9 mouse cellular contexts compared by ENCODE assay signal in the genomic region with DNA sequence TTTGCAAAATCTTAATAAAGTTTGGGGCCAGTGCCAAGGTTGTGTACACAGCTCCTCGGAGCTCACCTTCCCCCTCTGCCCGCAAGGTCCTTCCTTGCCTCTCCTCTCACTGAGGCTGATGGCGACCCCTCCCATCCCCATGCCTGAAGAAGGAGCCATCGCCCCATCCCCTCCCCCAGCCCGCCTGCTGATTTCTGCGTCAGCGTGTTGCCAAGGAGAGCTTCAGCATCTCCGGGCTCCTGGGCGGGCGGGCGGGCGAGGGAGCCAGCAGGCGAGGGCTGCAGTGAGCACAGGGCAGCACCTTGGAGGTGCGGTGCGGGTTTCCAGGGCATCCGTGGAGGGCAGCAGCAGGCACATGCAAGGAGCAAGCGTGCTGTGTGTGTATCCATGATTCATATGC. TPM values are rescaled to one million over a fixed set of nuclear protein-coding genes. Genes with fewer than 3 reads are reported as not detected.
DNase-seq lines count a peak whose midpoint lies in the region; ATAC-seq and TF ChIP-seq lines count a peak whose summit lies in the region.
"Had no signal": no experiment of that assay in that cellular context is flagged by ENCODE, and none has a peak within 500 bp of the region (broad histone marks: within the 10 kb centered on the region; RNA-seq: fewer than 3 reads in every experiment).

No protein-coding gene starts in this region.

- peak; percentile 28 for DNase-seq in cerebellum, adult 9-10 months
- DNase-seq in cerebellum, postnatal 36 days: no peak
- DNase-seq in lung, postnatal 0 days (ENCODE audit: low spot score): peak; percentile 14
- no peak for DNase-seq in lung, postnatal 4 days
- DNase-seq in thymus, postnatal 10 days (ENCODE audit: low spot score in 2 of 2): no peak

- H3K4me3 ChIP-seq in lung, postnatal 0 days (ENCODE audit: low read depth, low read length): no peak overlapping the region
- peak overlapping the region; percentile 19 for H3K4me3 ChIP-seq in intestine, embryonic 16.5 days (ENCODE audit: low read length)
- peak overlapping the region; percentile 16 for H3K4me3 ChIP-seq in olfactory bulb, adult 2 months (ENCODE audit: insufficient read depth, low read depth, low read length)

- H3K27me3 ChIP-seq in lung, postnatal 0 days (replicated peaks; ENCODE audit: insufficient read depth, low read length): no peaks in the 10 kb centered on the region
- no peaks in the 10 kb centered on the region for H3K27me3 ChIP-seq in intestine, embryonic 16.5 days (replicated peaks; ENCODE audit: control insufficient read depth, insufficient read depth, low read length)

- TF ChIP-seq POLR2A in olfactory bulb, adult 2 months (IDR thresholded peaks at IDR 0.05; ENCODE audit: insufficient read depth, low read depth, low read length): no peak

- H3K36me3 ChIP-seq in lung, postnatal 0 days (ENCODE audit: insufficient read depth, low read length): no peaks in the 10 kb centered on the region
- no peaks in the 10 kb centered on the region for H3K36me3 ChIP-seq in intestine, embryonic 16.5 days (ENCODE audit: control insufficient read depth, insufficient read depth, low read length)

- no peak overlapping the region for H3K27ac ChIP-seq in lung, postnatal 0 days (ENCODE audit: low read length)
- no peak overlapping the region for H3K27ac ChIP-seq in intestine, embryonic 16.5 days (ENCODE audit: low read length)
- peak overlapping the region; percentile 68 for H3K27ac ChIP-seq in olfactory bulb, adult 2 months (ENCODE audit: insufficient read depth, low read depth, low read length)

- no peaks in the 10 kb centered on the region for H3K4me1 ChIP-seq in lung, postnatal 0 days (ENCODE audit: insufficient read depth, low read depth, low read length)
- H3K4me1 ChIP-seq in intestine, embryonic 16.5 days (ENCODE audit: control insufficient read depth, insufficient read depth, low read length): peaks cover 6% of the 10 kb centered on the region
- H3K4me1 ChIP-seq in olfactory bulb, adult 2 months (ENCODE audit: control insufficient read depth, insufficient read depth, low read length): peaks cover 39% of the 10 kb centered on the region

- peak overlapping the region; percentile 35 for H3K4me2 ChIP-seq in lung, postnatal 0 days (replicated peaks; ENCODE audit: low read depth, low read length)
- H3K4me2 ChIP-seq in intestine, embryonic 16.5 days (ENCODE audit: low read depth, low read length): peak overlapping the region; percentile 45

- H3K9ac ChIP-seq in lung, postnatal 0 days (replicated peaks; ENCODE audit: low read depth): no peak overlapping the region
- H3K9ac ChIP-seq in intestine, embryonic 16.5 days (ENCODE audit: low read depth, low read length): 0 out of 2 replicates have a peak overlapping the region, but pooled peaks have one; percentile 7

- TF ChIP-seq CTCF in lung, postnatal 0 days (IDR thresholded peaks at IDR 0.05): no peak
- TF ChIP-seq CTCF in olfactory bulb, adult 2 months (IDR thresholded peaks at IDR 0.05; ENCODE audit: insufficient read depth, low read depth, low read length): no peak

- WGBS in lung, postnatal 0 days: 5% methylated on average over 17 of the region's 17 CpGs
- WGBS in intestine, embryonic 16.5 days: 6% methylated on average over 17 of the region's 17 CpGs
- 3% methylated on average over 17 of the region's 17 CpGs for WGBS in olfactory bulb, adult 2 months

- no peaks in the 10 kb centered on the region for H3K9me3 ChIP-seq in lung, postnatal 0 days (ENCODE audit: low read length)
- H3K9me3 ChIP-seq in intestine, embryonic 16.5 days (ENCODE audit: control insufficient read depth, low read length): no peaks in the 10 kb centered on the region

- TF ChIP-seq EP300 in lung, postnatal 0 days (IDR thresholded peaks at IDR 0.05): no peak

- no peak for ATAC-seq in lung, postnatal 0 days
- peak; percentile 27 for ATAC-seq in intestine, embryonic 16.5 days
- no peak for ATAC-seq in megakaryocyte, adult 5-6 weeks (ENCODE audit: poor library complexity, severe bottlenecking)

RNA-seq across cellular contexts. Expression of a gene that starts 28.4 kb away (rescaled TPM):
- 2.2 TPM in 2 replicates for polyA plus RNA-seq in lung, postnatal 0 days (2015; fragmentation: Nextera tagmentation; extraction: Ambion mirVana)
- polyA plus RNA-seq in intestine, embryonic 16.5 days (2015; fragmentation: Nextera tagmentation; extraction: Ambion mirVana): 2.2 and 2.9 TPM in 2 replicates
- polyA plus RNA-seq in olfactory bulb, adult 2 months (2012; ENCODE audit: insufficient read depth, insufficient read length, low replicate concordance, missing spikeins): not detected in 2 replicates
- 0.11 TPM in 1 of 2 replicates, not detected in the other for total RNA-seq in megakaryocyte, adult 5-6 weeks (2015)
- total RNA-seq in megakaryocyte, adult 5-6 weeks (2017): 0.18 TPM in 1 of 2 replicates, not detected in the other

RNA-seq across cellular contexts. Expression of a gene that starts 37.0 kb away (rescaled TPM):
- polyA plus RNA-seq in lung, postnatal 0 days (2015; fragmentation: Nextera tagmentation; extraction: Ambion mirVana): 8.8 and 8.9 TPM in 2 replicates
- not detected in 2 replicates for polyA plus RNA-seq in intestine, embryonic 16.5 days (2015; fragmentation: Nextera tagmentation; extraction: Ambion mirVana)
- polyA plus RNA-seq in olfactory bulb, adult 2 months (2012; ENCODE audit: insufficient read depth, insufficient read length, low replicate concordance, missing spikeins): not detected in 2 replicates
- total RNA-seq in megakaryocyte, adult 5-6 weeks (2015): not detected in 2 replicates
- not detected in 2 replicates for total RNA-seq in megakaryocyte, adult 5-6 weeks (2017)
- polyA plus RNA-seq: C2C12 had no signal

RNA-seq across cellular contexts. Expression of a gene that starts 41.5 kb away (rescaled TPM):
- 4.7 and 6.1 TPM in 2 replicates for polyA plus RNA-seq in lung, postnatal 0 days (2015; fragmentation: Nextera tagmentation; extraction: Ambion mirVana)
- polyA plus RNA-seq in intestine, embryonic 16.5 days (2015; fragmentation: Nextera tagmentation; extraction: Ambion mirVana): 5.2 and 5.5 TPM in 2 replicates
- polyA plus RNA-seq in olfactory bulb, adult 2 months (2012; ENCODE audit: insufficient read depth, insufficient read length, low replicate concordance, missing spikeins): not detected in 2 replicates
- 7.6 and 7.7 TPM in 2 replicates for total RNA-seq in megakaryocyte, adult 5-6 weeks (2015)
- 2.0 and 2.9 TPM in 2 replicates for total RNA-seq in megakaryocyte, adult 5-6 weeks (2017)

Comparison
In these comparisons a context has a peak if more than half of its experiments do, and no peak if none do; other contexts are left out.
1. DNase-seq: peak in cerebellum, adult 9-10 months (single experiment) and lung, postnatal 0 days (single experiment); none in cerebellum, postnatal 36 days (0 of 2), lung, postnatal 4 days (0 of 2) and thymus, postnatal 10 days (0 of 2).